Mouse (Mus musculus) liver, embryonic 12.5 days (tissue): ENCODE data around the gene Tmem230. TPM values are rescaled to one million over a fixed set of nuclear protein-coding genes. Genes with fewer than 3 reads are reported as not detected.
A peak's percentile ranks its signal among the peaks of the same experiment; 100 is the strongest.

ENCODE experiments used
- ATAC-seq: fragments of 200-750 bp; cut with Nextera tagmentation; 2 replicates; pipeline ENCODE4 v1.8.0; 2017; ENCODE audit warnings: moderate number of reproducible peaks, mild to moderate bottlenecking, moderate library complexity
- H3K27ac ChIP-seq: fragments of 300-500 bp; sonication (generic); 2 replicates; pipeline ENCODE4 v1.5.1; 2016; ENCODE audit warnings: mild to moderate bottlenecking
- H3K27me3 ChIP-seq: fragments of 300-500 bp; sonication (generic); replicated peaks from 2 replicates; pipeline ENCODE4 v1.6.1; 2016; ENCODE audit warnings: mild to moderate bottlenecking, moderate library complexity
- H3K36me3 ChIP-seq: fragments of 300-500 bp; sonication (generic); 2 replicates; pipeline ENCODE4 v1.6.1; 2016; ENCODE audit warnings: mild to moderate bottlenecking, moderate library complexity
- H3K4me1 ChIP-seq: fragments of 300-500 bp; sonication (generic); 2 replicates; pipeline ENCODE4 v1.6.1; 2016
- H3K4me2 ChIP-seq: fragments of 300-500 bp; sonication (generic); 2 replicates; pipeline ENCODE4 v1.6.1; 2016; ENCODE audit warnings: mild to moderate bottlenecking, moderate library complexity
- H3K4me3 ChIP-seq: fragments of 300-500 bp; sonication (generic); 2 replicates; pipeline ENCODE4 v1.5.1; 2016; ENCODE audit warnings: mild to moderate bottlenecking, moderate library complexity
- H3K9ac ChIP-seq: fragments of 300-500 bp; sonication (generic); 2 replicates; pipeline ENCODE4 v1.6.1; 2016; ENCODE audit warnings: mild to moderate bottlenecking, moderate library complexity
- H3K9me3 ChIP-seq: fragments of 300-500 bp; sonication (generic); replicated peaks from 2 replicates; pipeline ENCODE4 v1.6.1; 2016; ENCODE audit warnings: mild to moderate bottlenecking, moderate library complexity
- WGBS: fragments of 180-500 bp; shearing (Covaris S2); methylation state at CpG from one replicate; pipeline ENCODE4 v1.1.7; 2016; ENCODE audit not compliant: insufficient replicate concordance; 5-methylcytosine and 5-hydroxymethylcytosine counted together
- polyA plus RNA-seq: library from polyadenylated mRNA; unstranded; fragments of >200 nt; fragmentation: Nextera tagmentation; extraction: Ambion mirVana; gene quantifications from 2 replicates; pipeline ENCODE4 v1.2.1, GENCODE M21; 2016

Tmem230 gene
- polyA plus RNA-seq, 1 experiment from 2014 or later: 25.7 TPM

- no peak overlapping the region for H3K9ac ChIP-seq
- peaks cover 15% of the 10 kb centered on the region for H3K4me1 ChIP-seq
- no peaks in the 10 kb centered on the region for H3K9me3 ChIP-seq
- peak; percentile 72 for ATAC-seq
- WGBS: 48% methylated on average over 8 of the region's 8 CpGs
- no peaks in the 10 kb centered on the region for H3K27me3 ChIP-seq
- H3K36me3 ChIP-seq: no peaks in the 10 kb centered on the region
- H3K4me3 ChIP-seq: no peak overlapping the region
- H3K27ac ChIP-seq: peak overlapping the region; percentile 52; the same call in 1 of the 2 replicates
- H3K4me2 ChIP-seq: no peak overlapping the region; the same call in 1 of the 2 replicates
Measured at GRCm38 (mm10) chr2:132208246-132208881, 39.2 kb downstream of the Tmem230 start.

- 75% methylated on average over 16 of the region's 16 CpGs for WGBS
- Histone ChIP-seq H3K27me3 (no peaks in the 10 kb centered on the region), H3K9me3 (no peaks in the 10 kb centered on the region), H3K36me3 (no peaks in the 10 kb centered on the region), H3K4me2 (no peak overlapping the region), H3K4me3 (no peak overlapping the region), H3K27ac (no peak overlapping the region), H3K4me1 (peaks cover 15% of the 10 kb centered on the region), H3K9ac (no peak overlapping the region)
- ATAC-seq: no peak
Measured at GRCm38 (mm10) chr2:132206316-132206881, 41.2 kb downstream of the Tmem230 start.

- Histone ChIP-seq H3K4me3 (no peak overlapping the region), H3K4me1 (peaks cover 15% of the 10 kb centered on the region), H3K9ac (no peak overlapping the region), H3K4me2 (no peak overlapping the region), H3K9me3 (no peaks in the 10 kb centered on the region), H3K27me3 (no peaks in the 10 kb centered on the region), H3K36me3 (no peaks in the 10 kb centered on the region), H3K27ac (no peak overlapping the region)
- no peak for ATAC-seq
- whole genome bisulfite sequencing: 72% methylated on average over 4 of the region's 4 CpGs
Measured at GRCm38 (mm10) chr2:132205549-132205948, 42.1 kb downstream of the Tmem230 start.

DNA sequence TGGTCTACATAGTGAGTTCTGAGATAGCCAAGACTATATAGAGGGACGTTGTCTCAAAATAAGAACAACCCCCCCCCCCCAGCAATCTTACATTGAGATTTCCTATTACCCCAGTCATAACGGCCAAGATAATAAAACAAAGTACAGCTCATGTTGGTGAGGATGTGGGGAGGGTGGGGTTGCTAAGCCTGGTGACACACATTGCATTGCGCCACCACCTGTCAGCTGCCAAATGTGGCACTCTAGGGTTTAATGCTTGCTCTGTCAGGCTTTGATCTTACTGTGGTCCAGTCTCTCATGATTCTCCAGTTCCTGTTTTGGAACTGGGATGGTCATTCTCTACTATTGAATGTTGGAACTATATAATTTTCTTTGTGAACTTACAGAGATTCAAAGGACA, 43.8 kb downstream of the Tmem230 start:
- no peak overlapping the region for H3K9ac ChIP-seq

DNA sequence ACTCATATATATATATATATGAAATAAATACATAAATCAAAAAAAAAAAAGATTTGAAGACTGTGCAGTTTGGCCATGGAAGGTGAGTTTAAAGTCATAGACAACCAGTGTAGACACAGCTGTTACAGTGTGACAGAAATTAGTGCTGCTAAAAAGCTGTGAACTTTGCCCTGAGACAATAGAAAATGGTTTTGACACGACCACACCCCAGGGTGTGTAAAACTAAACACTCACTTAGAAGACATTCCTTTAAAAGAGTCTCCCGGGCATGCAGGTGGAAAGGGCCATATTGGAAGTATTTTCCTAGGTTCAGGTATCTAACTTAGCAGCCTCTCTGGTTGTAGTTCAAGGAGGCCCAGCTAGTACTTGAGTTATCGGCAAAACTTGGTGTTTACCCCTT, 44.4 kb downstream of the Tmem230 start:
- 69% methylated on average over 3 of the region's 3 CpGs for WGBS
- Histone ChIP-seq H3K9me3 (no peaks in the 10 kb centered on the region), H3K9ac (no peak overlapping the region), H3K4me2 (no peak overlapping the region), H3K27me3 (no peaks in the 10 kb centered on the region), H3K27ac (no peak overlapping the region), H3K4me3 (no peak overlapping the region), H3K4me1 (peaks cover 6% of the 10 kb centered on the region), H3K36me3 (no peaks in the 10 kb centered on the region)
- no peak for ATAC-seq

More for the DNA sequence above, 43.8 kb downstream of the Tmem230 start:
- H3K27ac ChIP-seq: no peak overlapping the region
- H3K4me3 ChIP-seq: no peak overlapping the region
- H3K36me3 ChIP-seq: no peaks in the 10 kb centered on the region
- 59% methylated on average over 3 of the region's 3 CpGs for WGBS
- H3K9me3 ChIP-seq: no peaks in the 10 kb centered on the region
- H3K4me2 ChIP-seq: no peak overlapping the region
- peaks cover 12% of the 10 kb centered on the region for H3K4me1 ChIP-seq
- ATAC-seq: no peak
- H3K27me3 ChIP-seq: no peaks in the 10 kb centered on the region

GRCm38 (mm10) chr2:132198017-132198933, 49.3 kb downstream of the Tmem230 start:
- no peaks in the 10 kb centered on the region for H3K36me3 ChIP-seq
- WGBS: 74% methylated on average over 9 of the region's 9 CpGs
- H3K27me3 ChIP-seq: no peaks in the 10 kb centered on the region
- no peak overlapping the region for H3K9ac ChIP-seq
- ATAC-seq: no peak
- no peak overlapping the region for H3K4me3 ChIP-seq
- H3K9me3 ChIP-seq: no peaks in the 10 kb centered on the region
- no peak overlapping the region for H3K4me2 ChIP-seq
- no peak overlapping the region for H3K27ac ChIP-seq
- no peaks in the 10 kb centered on the region for H3K4me1 ChIP-seq

GRCm38 (mm10) chr2:132195602-132196001, 52.0 kb downstream of the Tmem230 start:
- H3K9ac ChIP-seq: no peak overlapping the region
- WGBS: 64% methylated on average over 2 of the region's 2 CpGs
- H3K4me2 ChIP-seq: no peak overlapping the region
- H3K27me3 ChIP-seq: no peaks in the 10 kb centered on the region
- no peak overlapping the region for H3K4me3 ChIP-seq
- no peaks in the 10 kb centered on the region for H3K9me3 ChIP-seq
- H3K4me1 ChIP-seq: no peaks in the 10 kb centered on the region
- H3K36me3 ChIP-seq: no peaks in the 10 kb centered on the region
- no peak overlapping the region for H3K27ac ChIP-seq
- ATAC-seq: no peak

GRCm38 (mm10) chr2:132190602-132191161, 56.9 kb downstream of the Tmem230 start:
- 64% methylated on average over 3 of the region's 3 CpGs for WGBS
- Histone ChIP-seq H3K9ac (no peak overlapping the region), H3K36me3 (no peaks in the 10 kb centered on the region), H3K4me2 (no peak overlapping the region), H3K4me3 (no peak overlapping the region), H3K27me3 (no peaks in the 10 kb centered on the region), H3K4me1 (no peaks in the 10 kb centered on the region), H3K27ac (no peak overlapping the region), H3K9me3 (no peaks in the 10 kb centered on the region)
- ATAC-seq: no peak

Other genes starting within 250 kb of the Tmem230 start
- gene Rassf2, start 217.5 kb downstream of the Tmem230 start, polyA plus RNA-seq: 3.1 and 3.5 TPM in 2 replicates
- 3.0 and 5.1 TPM in 2 replicates for gene Slc23a2, start 102.7 kb downstream of the Tmem230 start, polyA plus RNA-seq
- 353 and 360 TPM in 2 replicates for gene Pcna, start 5.5 kb upstream of the Tmem230 start, polyA plus RNA-seq
- 13.7 and 15.4 TPM in 2 replicates for gene Cds2, start 15.3 kb upstream of the Tmem230 start, polyA plus RNA-seq
- gene Prokr2, start 137.6 kb upstream of the Tmem230 start, polyA plus RNA-seq: 0.66 and 1.5 TPM in 2 replicates